Mouse (Mus musculus): Measurements from ENCODE around the gene Stip1.

GRCm38 (mm10) chr19:6990712-6991111 lies 49.1 kb downstream of the Stip1 start:
- TF ChIP-seq CTCF (IDR thresholded peaks at IDR 0.05; ENCODE audit: insufficient read depth, low read length) = no peak
- TF ChIP-seq POLR2A (IDR thresholded peaks at IDR 0.05; ENCODE audit: borderline replicate concordance, extremely low read depth, low read depth, low read length) = no peak
